Mouse (Mus musculus) brain, embryonic 14.5 days (tissue): Measurements from ENCODE around the gene Apol11b.

Source experiments
- CTCF ChIP-seq: fragments of 200-500 bp; IDR thresholded peaks from 2 replicates; pipeline ENCODE4 v1.5.1; 2012; ENCODE audit warnings: inconsistent platforms, mild to moderate bottlenecking, moderate library complexity, borderline replicate concordance; ENCODE audit not compliant: insufficient read depth, insufficient read length; ENCODE audit errors: extremely low read depth
- POLR2A ChIP-seq: fragments of 200-500 bp; IDR thresholded peaks from 2 replicates; pipeline ENCODE4 v1.6.1; 2012; ENCODE audit warnings: mild to moderate bottlenecking, inconsistent platforms, borderline replicate concordance; ENCODE audit not compliant: poor library complexity, insufficient read depth, insufficient read length, severe bottlenecking; ENCODE audit errors: extremely low read depth

GRCm38 (mm10) chr15:77606069-77606468 is 37.0 kb downstream of the Apol11b start:
- no peak for TF ChIP-seq POLR2A
- TF ChIP-seq CTCF, result no peak
